Mouse (Mus musculus) yolk sac, embryonic 10.5 days (tissue): ENCODE data around the gene Thra.

Experiments
- DNase-seq: peaks from one replicate; pipeline ENCODE4 v3.0.0-alpha.2; 2017; ENCODE audit warnings: low spot score

Gene Thra

DNA sequence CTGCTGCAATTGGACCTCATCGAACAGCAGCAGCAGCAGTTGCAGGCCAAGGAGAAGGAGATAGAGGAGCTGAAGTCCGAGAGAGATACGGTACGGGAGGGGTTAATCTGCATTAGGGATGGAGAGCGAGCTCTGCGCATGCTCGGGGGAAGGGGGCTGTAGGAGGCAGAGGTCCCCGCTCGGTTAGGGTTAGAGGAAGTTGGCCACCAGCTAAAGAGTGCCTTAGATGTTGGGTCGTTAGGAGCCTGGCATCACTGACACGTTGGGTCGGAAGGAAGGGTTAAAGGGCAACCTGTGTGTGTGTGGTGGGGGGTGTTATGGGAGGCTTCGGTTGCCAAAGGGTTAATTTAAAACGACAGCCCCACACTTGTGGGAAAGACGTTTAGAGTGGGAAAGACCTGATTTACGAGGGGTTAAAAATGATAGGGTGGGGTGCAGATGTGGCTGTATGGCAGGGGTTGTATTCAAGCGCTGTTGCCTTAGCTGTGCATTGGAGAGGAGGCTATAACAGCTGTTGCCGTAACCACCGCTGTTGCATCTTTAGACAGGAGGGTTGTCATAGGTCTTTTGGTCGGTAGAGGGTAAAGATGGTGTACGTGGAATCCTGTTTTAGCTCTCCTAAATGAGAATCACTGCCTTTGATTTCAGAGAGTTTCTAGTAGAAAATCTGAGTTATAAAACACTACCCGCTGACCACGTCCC lies 56.2 kb downstream of the Thra start:
- DNase-seq: peak; percentile 78

DNA sequence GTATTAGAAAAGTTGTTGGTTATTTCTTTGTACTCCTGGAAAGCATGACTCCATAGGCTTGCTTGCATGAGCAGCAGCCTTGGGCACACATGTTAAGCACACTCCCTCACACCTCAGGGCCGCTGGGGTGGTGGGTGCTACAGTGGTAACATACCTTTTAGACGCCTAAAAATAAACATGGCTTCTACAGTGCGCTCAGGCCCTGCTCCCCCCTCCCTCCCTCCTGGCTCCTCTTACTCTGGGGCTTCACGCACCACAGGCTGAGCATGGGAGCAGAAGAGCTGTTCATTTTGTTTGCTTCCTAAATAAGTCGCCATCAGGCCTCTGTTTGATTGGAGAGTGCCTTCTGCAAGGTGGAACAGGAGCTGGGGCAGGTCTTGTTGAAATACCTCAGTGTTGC lies 56.9 kb downstream of the Thra start:
- DNase-seq: no peak

DNA sequence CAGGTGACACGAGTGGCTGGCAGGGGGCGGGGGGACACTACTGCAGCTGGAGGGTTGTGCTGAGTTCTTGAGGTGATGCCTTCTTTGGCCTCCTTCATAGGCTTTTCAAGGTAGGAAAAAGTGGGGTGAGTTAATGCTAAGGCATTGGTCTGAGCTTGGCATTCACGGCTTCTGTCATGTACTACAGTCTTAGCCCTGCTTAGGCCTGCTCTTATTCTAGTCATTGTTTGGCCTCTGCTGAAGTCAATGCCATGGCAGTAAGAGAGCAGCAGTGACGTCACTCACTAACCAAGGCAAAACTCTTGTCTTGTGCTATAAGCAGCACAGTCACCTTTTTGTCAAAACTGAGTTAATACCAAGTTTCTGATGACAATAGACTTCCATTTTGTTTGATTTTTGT lies 57.5 kb downstream of the Thra start:
- DNase-seq: no peak

DNA sequence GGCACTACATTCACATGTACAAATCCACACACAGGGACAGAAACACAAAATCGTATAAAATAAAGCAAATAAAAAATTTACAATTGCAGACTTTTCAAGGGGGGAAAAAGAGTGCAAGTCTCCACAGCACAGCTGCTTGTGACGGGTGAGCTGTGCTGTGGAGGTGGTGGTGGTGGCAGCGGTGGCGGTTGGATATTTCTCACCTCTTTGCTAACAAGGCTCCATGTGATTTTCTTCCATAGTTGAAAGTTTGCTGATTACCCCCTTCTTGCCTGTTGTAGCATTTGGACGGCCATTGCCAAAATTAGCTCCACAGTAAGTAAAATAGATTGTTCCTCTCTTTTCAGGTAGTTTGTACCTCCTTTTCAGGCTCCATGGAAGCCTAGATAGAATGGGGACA lies 64.2 kb downstream of the Thra start, which contains the start of gene Casc3:
Gene Casc3 (plus strand): TSS at position 301 of the 400 bp plus-strand sequence.
- DNase-seq: no peak

DNA sequence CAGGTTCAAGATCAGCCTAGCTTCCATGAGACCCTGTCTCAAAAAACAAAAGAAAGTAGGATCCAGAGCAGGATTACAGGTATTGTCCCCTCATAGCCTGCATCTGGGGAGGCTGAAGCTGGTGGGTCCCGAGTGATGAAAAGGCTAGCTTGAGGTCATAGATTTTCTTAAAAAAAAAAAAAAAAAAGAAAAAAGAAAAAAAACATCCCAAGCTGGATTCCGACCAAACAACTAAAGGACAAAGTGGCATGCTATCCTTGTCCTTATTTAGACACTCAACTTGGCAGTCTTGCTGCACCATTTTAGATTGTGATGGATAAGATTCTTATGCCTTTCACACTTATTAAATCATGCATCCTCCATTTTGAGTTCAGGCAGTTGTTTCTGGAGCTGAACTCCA lies 68.0 kb downstream of the Thra start:
- no peak for DNase-seq

DNA sequence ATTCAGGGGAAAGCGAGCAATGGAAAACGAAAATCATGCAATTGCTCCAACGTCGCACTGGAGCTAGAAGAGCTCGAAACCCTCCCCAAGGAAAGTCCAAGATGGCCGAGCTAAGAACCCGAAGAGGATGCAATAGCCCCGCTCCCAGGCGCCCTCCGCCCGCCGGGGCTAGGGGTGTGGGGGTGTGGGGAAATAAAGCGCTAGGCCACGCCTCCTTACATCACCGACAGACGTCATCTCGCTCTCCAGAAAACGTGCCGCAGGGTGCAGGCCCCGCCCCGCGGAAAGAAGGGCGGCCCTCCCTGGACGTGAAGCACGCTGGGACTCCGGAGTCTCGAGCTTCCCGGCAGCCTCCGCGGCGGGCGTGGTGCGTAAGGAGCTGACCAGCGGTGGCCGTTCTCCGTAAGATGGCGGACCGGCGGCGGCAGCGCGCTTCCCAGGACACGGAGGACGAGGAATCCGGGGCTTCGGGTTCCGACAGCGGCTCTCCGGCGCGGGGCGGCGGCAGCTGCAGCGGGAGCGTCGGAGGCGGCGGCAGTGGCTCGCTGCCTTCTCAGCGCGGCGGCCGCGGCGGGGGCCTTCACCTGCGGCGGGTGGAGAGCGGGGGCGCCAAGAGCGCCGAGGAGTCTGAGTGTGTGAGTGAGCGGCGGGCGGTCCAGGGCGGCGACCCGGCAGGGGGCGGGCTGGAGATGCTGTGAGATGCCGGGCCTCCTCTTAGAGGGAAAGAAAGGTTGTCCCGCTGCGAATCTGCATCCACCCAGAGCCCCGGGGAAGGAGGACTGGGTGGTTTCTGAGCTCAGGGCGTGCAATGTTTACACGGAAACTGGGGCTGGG lies 69.2 kb downstream of the Thra start:
- peak; percentile 99 for DNase-seq

DNA sequence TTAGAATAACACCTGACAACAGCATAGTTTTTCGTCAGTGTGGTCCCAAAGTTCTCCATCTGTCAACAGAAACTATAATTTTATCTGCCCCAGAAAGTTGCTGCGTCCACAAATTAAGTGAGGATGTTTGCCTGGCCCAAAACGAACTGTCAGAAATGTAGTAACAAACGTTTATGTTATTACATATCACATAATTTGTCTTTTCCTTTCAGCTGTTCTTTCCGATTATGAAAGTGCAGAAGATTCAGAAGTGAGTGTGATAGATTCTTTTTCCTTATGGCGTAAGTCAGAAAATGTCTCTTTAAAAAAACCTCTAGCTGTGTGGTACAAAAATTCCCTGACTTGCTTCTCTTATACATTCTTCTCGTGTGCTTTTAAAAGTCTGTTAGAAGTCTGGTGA lies 70.2 kb downstream of the Thra start:
- DNase-seq: no peak

DNA sequence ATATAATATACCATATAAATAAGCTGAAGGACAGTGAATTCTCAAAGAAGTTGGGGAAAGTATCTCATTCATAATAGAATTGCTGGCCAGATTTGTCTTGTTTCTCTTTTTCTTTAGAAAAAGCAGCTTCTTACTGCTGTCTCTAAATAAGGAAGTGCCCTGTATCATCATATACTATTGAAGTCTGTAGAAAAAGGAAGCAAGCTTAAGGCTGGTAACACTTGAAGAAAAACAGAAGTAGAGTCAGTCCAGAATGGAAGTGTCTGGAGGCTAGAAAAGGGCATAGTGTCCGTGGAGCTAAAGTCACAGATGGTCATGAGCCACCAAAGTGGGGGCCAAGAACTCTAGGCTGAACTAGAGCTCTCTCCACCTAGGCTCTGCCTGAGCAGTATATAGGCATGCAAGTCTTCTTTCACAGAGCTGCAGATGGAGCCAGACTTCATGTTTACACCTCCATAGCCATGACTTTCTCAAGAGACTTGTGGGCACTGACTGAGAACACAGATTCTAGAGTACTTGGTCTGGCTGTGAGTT lies 76.3 kb downstream of the Thra start:
- DNase-seq: no peak
